ENCODE assay signal across 8 mouse cellular contexts in the genomic region with DNA sequence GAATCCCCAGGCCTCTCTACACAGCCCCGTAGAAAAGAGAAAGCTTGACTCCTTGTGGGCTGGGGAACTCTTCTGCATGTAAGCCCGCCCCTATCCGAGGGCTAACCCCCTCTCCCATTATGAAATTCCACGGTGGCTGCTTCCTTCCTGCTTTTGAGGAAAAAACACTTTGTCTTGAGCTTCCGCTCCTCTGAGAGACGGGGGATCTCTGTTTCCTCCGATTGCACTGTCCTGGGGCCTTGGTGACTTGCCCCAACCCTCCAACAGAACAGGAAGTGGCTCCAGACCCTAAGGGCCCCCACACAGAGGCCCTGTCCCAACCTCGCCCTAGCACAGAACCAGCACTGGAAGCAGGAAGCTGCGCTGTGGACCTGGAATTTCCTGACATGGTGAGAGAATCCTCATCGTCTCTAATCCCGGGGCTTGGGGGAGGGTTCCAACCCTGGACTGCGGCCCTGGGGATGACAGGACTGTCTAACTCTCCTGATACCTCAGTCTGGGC. TPM values are rescaled to one million over a fixed set of nuclear protein-coding genes. Genes with fewer than 3 reads are reported as not detected.
DNase-seq lines count a peak whose midpoint lies in the region; ATAC-seq and TF ChIP-seq lines count a peak whose summit lies in the region.

No protein-coding gene starts in this region.

- no peak for ATAC-seq in hindbrain, embryonic 13.5 days (ENCODE audit: low FRiP score)
- peak; percentile 87 for ATAC-seq in heart, embryonic 16.5 days (replicated peaks; ENCODE audit: extremely low read depth, insufficient read depth, low FRiP score)
- ATAC-seq in forebrain, embryonic 15.5 days (replicated peaks): no peak

- no peak for TF ChIP-seq CTCF in small intestine, adult 2 months (IDR thresholded peaks at IDR 0.05; ENCODE audit: extremely low read depth, insufficient read length, insufficient replicate concordance, low read depth, low read length)

- H3K27me3 ChIP-seq in hindbrain, embryonic 10.5 days (ENCODE audit: insufficient read depth, poor library complexity, severe bottlenecking): no peaks in the 10 kb centered on the region
- no peaks in the 10 kb centered on the region for H3K27me3 ChIP-seq in hindbrain, embryonic 13.5 days
- H3K27me3 ChIP-seq in heart, embryonic 16.5 days (ENCODE audit: control insufficient read depth, insufficient read depth, low read length): no peaks in the 10 kb centered on the region
- no peaks in the 10 kb centered on the region for H3K27me3 ChIP-seq in limb, embryonic 10.5 days (ENCODE audit: low read depth, poor library complexity, severe bottlenecking)
- H3K27me3 ChIP-seq in small intestine, adult 2 months (ENCODE audit: control insufficient read depth, insufficient read depth, low read length): no peaks in the 10 kb centered on the region
- H3K27me3 ChIP-seq in forebrain, embryonic 15.5 days: no peaks in the 10 kb centered on the region

- H3K9ac ChIP-seq in hindbrain, embryonic 13.5 days: no peak overlapping the region
- H3K9ac ChIP-seq in heart, embryonic 16.5 days (ENCODE audit: low read length): no peak overlapping the region
- no peak overlapping the region for H3K9ac ChIP-seq in forebrain, embryonic 15.5 days (replicated peaks)

- peaks cover 71% of the 10 kb centered on the region for H3K4me1 ChIP-seq in hindbrain, embryonic 10.5 days (replicated peaks)
- peaks cover 30% of the 10 kb centered on the region for H3K4me1 ChIP-seq in hindbrain, embryonic 13.5 days (replicated peaks)
- H3K4me1 ChIP-seq in heart, embryonic 16.5 days (ENCODE audit: control insufficient read depth, insufficient read depth, low read length): peaks cover 14% of the 10 kb centered on the region
- H3K4me1 ChIP-seq in limb, embryonic 10.5 days: peaks cover 17% of the 10 kb centered on the region
- 0 out of 2 replicates have a peak, but pooled peaks cover 5% of the 10 kb centered on the region for H3K4me1 ChIP-seq in small intestine, adult 2 months (ENCODE audit: control insufficient read depth, insufficient read depth, insufficient read length, low read length)
- H3K4me1 ChIP-seq in forebrain, embryonic 15.5 days: peaks cover 7% of the 10 kb centered on the region

- H3K9me3 ChIP-seq in hindbrain, embryonic 10.5 days: no peaks in the 10 kb centered on the region
- no peaks in the 10 kb centered on the region for H3K9me3 ChIP-seq in hindbrain, embryonic 13.5 days
- H3K9me3 ChIP-seq in heart, embryonic 16.5 days (replicated peaks; ENCODE audit: control insufficient read depth, low read length): no peaks in the 10 kb centered on the region
- no peaks in the 10 kb centered on the region for H3K9me3 ChIP-seq in limb, embryonic 10.5 days (replicated peaks)
- H3K9me3 ChIP-seq in forebrain, embryonic 15.5 days: no peaks in the 10 kb centered on the region

- no peak overlapping the region for H3K4me3 ChIP-seq in hindbrain, embryonic 10.5 days
- H3K4me3 ChIP-seq in hindbrain, embryonic 13.5 days: no peak overlapping the region
- no peak overlapping the region for H3K4me3 ChIP-seq in heart, embryonic 16.5 days (ENCODE audit: low read length)
- no peak overlapping the region for H3K4me3 ChIP-seq in limb, embryonic 10.5 days
- peak overlapping the region; percentile 16; the same call in 1 of the 2 replicates for H3K4me3 ChIP-seq in small intestine, adult 2 months (ENCODE audit: low read depth, low read length)
- H3K4me3 ChIP-seq in forebrain, embryonic 15.5 days: no peak overlapping the region

- peak overlapping the region; percentile 59 for H3K27ac ChIP-seq in hindbrain, embryonic 10.5 days
- no peak overlapping the region for H3K27ac ChIP-seq in hindbrain, embryonic 13.5 days
- H3K27ac ChIP-seq in heart, embryonic 16.5 days (ENCODE audit: low read length): peak overlapping the region; percentile 84
- peak overlapping the region; percentile 42 for H3K27ac ChIP-seq in limb, embryonic 10.5 days
- peak overlapping the region; percentile 17; the same call in 1 of the 2 replicates for H3K27ac ChIP-seq in small intestine, adult 2 months (ENCODE audit: insufficient read depth, low read depth, low read length)
- no peak overlapping the region for H3K27ac ChIP-seq in forebrain, embryonic 15.5 days (replicated peaks)

- WGBS in hindbrain, embryonic 10.5 days: 73% methylated on average over 12 of the region's 12 CpGs
- WGBS in hindbrain, embryonic 13.5 days: 79% methylated on average over 12 of the region's 12 CpGs
- 47% methylated on average over 12 of the region's 12 CpGs for WGBS in heart, embryonic 16.5 days
- 74% methylated on average over 12 of the region's 12 CpGs for WGBS in limb, embryonic 10.5 days
- 75% methylated on average over 12 of the region's 12 CpGs for WGBS in small intestine, adult 2 months
- 78% methylated on average over 12 of the region's 12 CpGs for WGBS in forebrain, embryonic 15.5 days

- no peak overlapping the region for H3K4me2 ChIP-seq in hindbrain, embryonic 13.5 days
- H3K4me2 ChIP-seq in heart, embryonic 16.5 days (ENCODE audit: low read depth, low read length): no peak overlapping the region; the same call in 1 of the 2 replicates
- H3K4me2 ChIP-seq in forebrain, embryonic 15.5 days (replicated peaks): no peak overlapping the region

- TF ChIP-seq POLR2A in small intestine, adult 2 months (IDR thresholded peaks at IDR 0.05; ENCODE audit: low read depth, low read length): no peak

- peaks cover 28% of the 10 kb centered on the region for H3K36me3 ChIP-seq in hindbrain, embryonic 10.5 days
- peaks cover 84% of the 10 kb centered on the region for H3K36me3 ChIP-seq in hindbrain, embryonic 13.5 days
- H3K36me3 ChIP-seq in heart, embryonic 16.5 days (ENCODE audit: control insufficient read depth, insufficient read depth): no peaks in the 10 kb centered on the region
- H3K36me3 ChIP-seq in limb, embryonic 10.5 days: peaks cover 4% of the 10 kb centered on the region
- H3K36me3 ChIP-seq in small intestine, adult 2 months (ENCODE audit: control insufficient read depth, insufficient read depth, low read length): peaks cover 7% of the 10 kb centered on the region
- peaks cover 13% of the 10 kb centered on the region for H3K36me3 ChIP-seq in forebrain, embryonic 15.5 days

- no peak for DNase-seq in hindbrain, embryonic 10.5 days (ENCODE audit: low spot score)
- DNase-seq in limb, embryonic 10.5 days (ENCODE audit: low spot score): no peak
- no peak for DNase-seq in left cerebral cortex, adult 11 months (ENCODE audit: low spot score)
- DNase-seq in urinary bladder, postnatal 25 days (ENCODE audit: low spot score): no peak

RNA-seq across cellular contexts. Expression of gene Mybbp1a, which starts 16.9 kb away (rescaled TPM):
- polyA plus RNA-seq in hindbrain, embryonic 10.5 days (2016; fragmentation: Nextera tagmentation; extraction: Ambion mirVana): 148 and 215 TPM in 2 replicates
- polyA plus RNA-seq in hindbrain, embryonic 13.5 days (2015; fragmentation: Nextera tagmentation; extraction: Ambion mirVana): 74.5 and 79.9 TPM in 2 replicates
- 70.2 and 81.8 TPM in 2 replicates for polyA plus RNA-seq in heart, embryonic 16.5 days (2015; fragmentation: Nextera tagmentation; extraction: Ambion mirVana)
- polyA plus RNA-seq in limb, embryonic 10.5 days (2016; fragmentation: Nextera tagmentation; extraction: Ambion mirVana): 234 and 274 TPM in 2 replicates
- 17.6 and 25.0 TPM in 2 replicates for polyA plus RNA-seq in small intestine, adult 2 months (2012; rRNA removed)
- polyA plus RNA-seq in forebrain, embryonic 15.5 days (2015; fragmentation: Nextera tagmentation; extraction: Ambion mirVana): 90.0 and 97.2 TPM in 2 replicates

RNA-seq across cellular contexts. Expression of gene Ggt6, which starts 22.7 kb away (rescaled TPM):
- not detected in 2 replicates for polyA plus RNA-seq in hindbrain, embryonic 10.5 days (2016; fragmentation: Nextera tagmentation; extraction: Ambion mirVana)
- not detected in 2 replicates for polyA plus RNA-seq in hindbrain, embryonic 13.5 days (2015; fragmentation: Nextera tagmentation; extraction: Ambion mirVana)
- 0.17 TPM in 1 of 2 replicates, not detected in the other for polyA plus RNA-seq in heart, embryonic 16.5 days (2015; fragmentation: Nextera tagmentation; extraction: Ambion mirVana)
- 0.08 TPM in 1 of 2 replicates, not detected in the other for polyA plus RNA-seq in limb, embryonic 10.5 days (2016; fragmentation: Nextera tagmentation; extraction: Ambion mirVana)
- 20.2 and 60.1 TPM in 2 replicates for polyA plus RNA-seq in small intestine, adult 2 months (2012; rRNA removed)
- polyA plus RNA-seq in forebrain, embryonic 15.5 days (2015; fragmentation: Nextera tagmentation; extraction: Ambion mirVana): not detected in 2 replicates

RNA-seq across cellular contexts. Expression of gene Spns2, which starts 31.7 kb away (rescaled TPM):
- polyA plus RNA-seq in hindbrain, embryonic 10.5 days (2016; fragmentation: Nextera tagmentation; extraction: Ambion mirVana): 4.0 and 5.5 TPM in 2 replicates
- 8.4 and 9.7 TPM in 2 replicates for polyA plus RNA-seq in hindbrain, embryonic 13.5 days (2015; fragmentation: Nextera tagmentation; extraction: Ambion mirVana)
- polyA plus RNA-seq in heart, embryonic 16.5 days (2015; fragmentation: Nextera tagmentation; extraction: Ambion mirVana): 1.8 and 3.6 TPM in 2 replicates
- polyA plus RNA-seq in limb, embryonic 10.5 days (2016; fragmentation: Nextera tagmentation; extraction: Ambion mirVana): 2.8 and 3.0 TPM in 2 replicates
- polyA plus RNA-seq in small intestine, adult 2 months (2012; rRNA removed): 65.9 and 77.7 TPM in 2 replicates
- 8.7 and 9.1 TPM in 2 replicates for polyA plus RNA-seq in forebrain, embryonic 15.5 days (2015; fragmentation: Nextera tagmentation; extraction: Ambion mirVana)

RNA-seq across cellular contexts. Expression of gene Smtnl2, which starts 46.5 kb away (rescaled TPM):
- 10.7 and 22.8 TPM in 2 replicates for polyA plus RNA-seq in hindbrain, embryonic 10.5 days (2016; fragmentation: Nextera tagmentation; extraction: Ambion mirVana)
- 6.2 and 6.4 TPM in 2 replicates for polyA plus RNA-seq in hindbrain, embryonic 13.5 days (2015; fragmentation: Nextera tagmentation; extraction: Ambion mirVana)
- polyA plus RNA-seq in heart, embryonic 16.5 days (2015; fragmentation: Nextera tagmentation; extraction: Ambion mirVana): 115 and 121 TPM in 2 replicates
- 11.7 and 14.2 TPM in 2 replicates for polyA plus RNA-seq in limb, embryonic 10.5 days (2016; fragmentation: Nextera tagmentation; extraction: Ambion mirVana)
- polyA plus RNA-seq in small intestine, adult 2 months (2012; rRNA removed): 2.9 and 3.6 TPM in 2 replicates
- polyA plus RNA-seq in forebrain, embryonic 15.5 days (2015; fragmentation: Nextera tagmentation; extraction: Ambion mirVana): 5.3 and 5.4 TPM in 2 replicates

Comparison
In these comparisons a context has a peak if more than half of its experiments do, and no peak if none do; other contexts are left out.
1. H3K27ac ChIP-seq: peak in hindbrain, embryonic 10.5 days (single experiment), heart, embryonic 16.5 days (single experiment), limb, embryonic 10.5 days (single experiment) and small intestine, adult 2 months (single experiment); none in hindbrain, embryonic 13.5 days (single experiment) and forebrain, embryonic 15.5 days (single experiment).
2. RNA of gene Ggt6, which starts 22.7 kb away (polyA plus RNA-seq): 20.2 to 60.1 TPM in small intestine, adult 2 months; 0.17 TPM in heart, embryonic 16.5 days, 0.08 TPM in limb, embryonic 10.5 days, not detected in hindbrain, embryonic 10.5 days, not detected in hindbrain, embryonic 13.5 days and not detected in forebrain, embryonic 15.5 days; every median in the first group is over 10 times any median in the second.